Comparison of ENCODE assay signal across 8 mouse cellular contexts in genomic region chr15:66442333-66442732, GRCm38 (mm10). TPM values are rescaled to one million over a fixed set of nuclear protein-coding genes. Genes with fewer than 3 reads are reported as not detected.
DNase-seq lines count a peak whose midpoint lies in the region; ATAC-seq and TF ChIP-seq lines count a peak whose summit lies in the region.

No protein-coding gene starts in this region.

- 40% methylated on average over 3 of the region's 3 CpGs for WGBS in midbrain, embryonic 12.5 days

- no peak overlapping the region for H3K9ac ChIP-seq in midbrain, embryonic 12.5 days (replicated peaks)

- DNase-seq in gastrocnemius, adult 2 months, result peak; percentile 30
- no peak for DNase-seq in gastrocnemius, postnatal 25 days
- DNase-seq in CD8-positive naive resting alpha-beta T cell, adult 2 months (ENCODE audit: low read depth in 2 of 2, low spot score in 2 of 2), result peak; percentile 37 to 54
- DNase-seq in cerebellum, adult 18-20 months, result peak; percentile 61 to 65
- DNase-seq in layer of hippocampus, adult 9-10 months (ENCODE audit: low spot score), result peak; percentile 40
- peak; percentile 51 for DNase-seq in testis, postnatal 10 days (ENCODE audit: low spot score)

- no peaks in the 10 kb centered on the region for H3K36me3 ChIP-seq in midbrain, embryonic 12.5 days

- H3K27me3 ChIP-seq in midbrain, embryonic 12.5 days, result no peaks in the 10 kb centered on the region

- no peak overlapping the region for H3K27ac ChIP-seq in gastrocnemius, adult 2 months
- no peak overlapping the region for H3K27ac ChIP-seq in midbrain, embryonic 12.5 days (replicated peaks)

- peak; percentile 90 for ATAC-seq in frontal cortex, adult (ENCODE audit: low TSS enrichment)
- ATAC-seq in midbrain, embryonic 12.5 days (ENCODE audit: low FRiP score, low read depth), result peak; percentile 68; the same call in 1 of the 2 replicates

- no peaks in the 10 kb centered on the region for H3K9me3 ChIP-seq in midbrain, embryonic 12.5 days

- no peak overlapping the region for H3K4me2 ChIP-seq in midbrain, embryonic 12.5 days (replicated peaks)

- intact Hi-C loops in gastrocnemius, adult 2 months (cut with DNase I), result loop anchor here (1.0 kb wide), 1 partner anchor 145 kb away; no protein-coding TSS in a partner anchor

- TF ChIP-seq CTCF in gastrocnemius, adult 2 months (IDR thresholded peaks at IDR 0.05), result peak; percentile 72

- H3K4me3 ChIP-seq in gastrocnemius, adult 2 months, result no peak overlapping the region
- no peak overlapping the region for H3K4me3 ChIP-seq in midbrain, embryonic 12.5 days

- no peaks in the 10 kb centered on the region for H3K4me1 ChIP-seq in midbrain, embryonic 12.5 days

RNA-seq across cellular contexts. Expression of gene Lrrc6, which starts 58.4 kb away (rescaled TPM):
- not detected for total RNA-seq in gastrocnemius, adult 2 months (2021)
- not detected for total RNA-seq in gastrocnemius, postnatal 25 days (2021)
- polyA plus RNA-seq in midbrain, embryonic 12.5 days (2016; fragmentation: Nextera tagmentation; extraction: Ambion mirVana), result 0.24 TPM in 1 of 2 replicates, not detected in the other
